Mouse (Mus musculus) C2C12 (cell line): Measurements from ENCODE around the gene Gpx6.

ENCODE experiments used
- CTCF ChIP-seq: IDR thresholded peaks from one replicate; pipeline ENCODE4 v1.5.1; 2011; ENCODE audit not compliant: control insufficient read depth, insufficient read depth, insufficient read length
- MYOG ChIP-seq: IDR thresholded peaks from one replicate; pipeline ENCODE4 v1.6.1; 2011; ENCODE audit not compliant: control insufficient read depth, insufficient read length; ENCODE audit errors: extremely low read depth

DNA sequence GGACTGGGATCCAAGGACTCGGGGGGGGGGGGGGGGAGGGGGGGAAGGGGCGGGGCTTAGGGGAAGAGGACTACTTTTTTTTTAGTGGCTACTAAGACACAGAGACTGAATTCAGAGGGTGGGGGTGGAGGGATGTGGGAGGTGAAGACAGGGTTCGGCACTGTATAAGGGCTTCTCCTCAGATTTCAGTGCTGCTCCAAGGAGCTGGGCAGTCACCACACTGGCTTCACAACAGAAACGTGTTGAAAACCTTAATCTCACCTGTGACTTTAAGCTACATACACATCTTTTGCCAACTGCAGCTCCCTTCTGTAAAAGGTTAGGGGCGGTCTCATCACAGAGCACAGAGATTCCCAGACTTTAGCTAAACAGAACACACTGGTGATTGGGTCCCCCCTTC lies 929 bp downstream of the Gpx6 start:
- TF ChIP-seq CTCF (no peak), MYOG (no peak)
